8 mouse cellular contexts compared by ENCODE assay signal in the genomic region with DNA sequence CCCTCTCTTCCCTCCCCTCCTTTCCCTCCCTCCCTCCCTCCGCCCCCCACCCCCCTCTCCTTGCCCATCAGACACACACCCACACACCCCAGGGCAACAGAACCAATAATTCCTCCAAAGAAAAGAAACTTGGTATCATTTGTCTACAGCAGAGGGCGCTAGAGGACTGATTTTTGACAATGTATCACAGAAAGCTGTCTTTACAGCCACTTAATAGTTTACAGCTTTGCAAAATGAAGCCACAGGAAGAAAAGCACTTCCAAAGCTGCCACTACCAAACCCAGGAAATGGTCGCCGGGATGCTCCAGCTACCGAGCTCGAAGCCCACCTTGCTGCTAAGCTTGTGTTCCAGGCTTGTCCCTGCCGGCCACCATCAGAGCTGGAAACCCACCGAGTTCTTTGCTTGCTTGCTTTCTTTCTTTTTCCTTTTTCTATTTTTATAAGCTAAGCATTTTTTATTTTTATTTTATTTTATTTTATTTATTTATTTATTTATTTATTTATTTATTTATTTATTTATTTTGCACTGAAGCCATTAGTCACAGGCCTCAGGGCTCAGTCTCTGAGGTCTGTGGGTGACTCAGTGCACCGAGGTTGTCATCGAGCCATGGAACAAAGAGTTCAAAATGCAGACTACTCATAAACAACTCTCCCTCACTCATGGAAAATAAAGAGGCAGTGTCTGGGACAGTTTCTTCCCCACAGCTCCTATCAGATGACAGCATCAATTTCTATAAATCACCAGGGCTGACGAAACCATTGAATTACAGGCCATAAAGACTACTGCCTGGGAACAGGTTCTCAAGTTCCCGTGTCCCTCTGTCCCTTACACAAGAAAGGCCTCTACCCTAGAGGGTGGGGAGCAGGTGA.
A peak's percentile ranks its signal among the peaks of the same experiment; 100 is the strongest.
DNase-seq lines count a peak whose midpoint lies in the region; ATAC-seq lines count a peak whose summit lies in the region.

No protein-coding gene starts in this region.

- H3K4me2 ChIP-seq in hindbrain, embryonic 13.5 days = no peak overlapping the region

- no peak overlapping the region for H3K4me3 ChIP-seq in hindbrain, embryonic 10.5 days
- no peak overlapping the region for H3K4me3 ChIP-seq in hindbrain, embryonic 13.5 days

- H3K27ac ChIP-seq in hindbrain, embryonic 10.5 days = no peak overlapping the region
- no peak overlapping the region for H3K27ac ChIP-seq in hindbrain, embryonic 13.5 days

- no peaks in the 10 kb centered on the region for H3K36me3 ChIP-seq in hindbrain, embryonic 10.5 days
- no peaks in the 10 kb centered on the region for H3K36me3 ChIP-seq in hindbrain, embryonic 13.5 days

- H3K4me1 ChIP-seq in hindbrain, embryonic 10.5 days (replicated peaks) = peaks cover 14% of the 10 kb centered on the region
- peaks cover 10% of the 10 kb centered on the region for H3K4me1 ChIP-seq in hindbrain, embryonic 13.5 days (replicated peaks)

- peak; percentile 26 for DNase-seq in hindbrain, embryonic 10.5 days (ENCODE audit: low spot score)
- DNase-seq in ES-CJ7 (ENCODE audit: low read depth, low spot score) = peak; percentile 69
- peak; percentile 46 for DNase-seq in cerebellum, adult 8-10 months
- peak; percentile 16 to 35 for DNase-seq in heart, postnatal 36 days
- peak; percentile 57 to 66 for DNase-seq in layer of hippocampus, postnatal 10 days (ENCODE audit: low spot score in 2 of 2)
- peak; percentile 76 for DNase-seq in naive thymus-derived CD4-positive, alpha-beta T cell, adult 2 months (ENCODE audit: low read depth)
- DNase-seq in ovary, adult 18-20 months (ENCODE audit: low spot score) = no peak

- ATAC-seq in hindbrain, embryonic 13.5 days (ENCODE audit: low FRiP score) = no peak

- 56% methylated on average over 11 of the region's 12 CpGs for WGBS in hindbrain, embryonic 10.5 days
- 53% methylated on average over 11 of the region's 12 CpGs for WGBS in hindbrain, embryonic 13.5 days

- no peaks in the 10 kb centered on the region for H3K9me3 ChIP-seq in hindbrain, embryonic 10.5 days
- no peaks in the 10 kb centered on the region for H3K9me3 ChIP-seq in hindbrain, embryonic 13.5 days

- no peak overlapping the region for H3K9ac ChIP-seq in hindbrain, embryonic 13.5 days

- intact Hi-C loops in heart, postnatal 36 days (cut with DNase I) = loop anchor here (10.0 kb wide), 1 partner anchor 703 kb away; no protein-coding TSS in a partner anchor

- H3K27me3 ChIP-seq in hindbrain, embryonic 10.5 days (ENCODE audit: insufficient read depth, poor library complexity, severe bottlenecking) = peaks cover 15% of the 10 kb centered on the region
- H3K27me3 ChIP-seq in hindbrain, embryonic 13.5 days = peaks cover 9% of the 10 kb centered on the region; the same call in 1 of the 2 replicates
